Mouse (Mus musculus): ENCODE data around the gene Btn2a2. TPM values are rescaled to one million over a fixed set of nuclear protein-coding genes. Genes with fewer than 3 reads are reported as not detected.
A peak's percentile ranks its signal among the peaks of the same experiment; 100 is the strongest.

Gene Btn2a2
- polyA plus RNA-seq, 1 experiment: 0.27 TPM

DNA sequence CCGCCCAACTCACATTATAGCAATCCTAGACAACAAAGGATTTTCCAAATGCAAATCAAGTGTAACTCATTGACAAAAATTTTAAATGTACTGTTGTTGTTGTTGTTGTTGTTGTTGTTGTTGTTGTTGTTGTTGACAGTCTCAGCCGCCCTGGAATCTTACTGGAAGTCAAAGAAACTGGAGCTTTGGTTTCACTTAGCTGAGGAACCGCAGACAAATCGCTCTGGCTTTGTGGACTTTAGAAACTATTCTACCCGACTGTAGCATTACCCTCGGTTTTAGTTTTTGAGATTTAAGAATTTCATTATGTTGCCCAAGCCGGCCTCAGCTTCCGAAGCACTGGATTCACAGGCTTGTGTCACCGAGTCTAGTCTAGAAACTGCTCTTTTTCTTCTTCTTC is 34.7 kb downstream of the Btn2a2 start:
- H3K36me3 ChIP-seq (ENCODE audit: control insufficient read depth, insufficient read depth, low read length): no peaks in the 10 kb centered on the region
- H3K27ac ChIP-seq (ENCODE audit: control insufficient read depth, insufficient read depth, low read length): peak overlapping the region; percentile 89; the same call in 1 of the 2 replicates
- WGBS: 1% methylated on average over 9 of the region's 9 CpGs
- TF ChIP-seq CTCF (IDR thresholded peaks at IDR 0.05; ENCODE audit: borderline replicate concordance, control insufficient read depth, extremely low read depth, insufficient read depth, low read length, poor library complexity) (no peak), POLR2A (IDR thresholded peaks at IDR 0.05; ENCODE audit: control insufficient read depth, extremely low read depth, insufficient read depth, low read length, poor library complexity) (no peak)
- no peaks in the 10 kb centered on the region for H3K27me3 ChIP-seq (ENCODE audit: control insufficient read depth, insufficient read depth, low read length)
- no peaks in the 10 kb centered on the region for H3K4me1 ChIP-seq (replicated peaks; ENCODE audit: control insufficient read depth, insufficient read depth, low read length)
- H3K4me3 ChIP-seq (ENCODE audit: control insufficient read depth, insufficient read depth, low read length): peak overlapping the region; percentile 100
- DNase-seq: no peak

DNA sequence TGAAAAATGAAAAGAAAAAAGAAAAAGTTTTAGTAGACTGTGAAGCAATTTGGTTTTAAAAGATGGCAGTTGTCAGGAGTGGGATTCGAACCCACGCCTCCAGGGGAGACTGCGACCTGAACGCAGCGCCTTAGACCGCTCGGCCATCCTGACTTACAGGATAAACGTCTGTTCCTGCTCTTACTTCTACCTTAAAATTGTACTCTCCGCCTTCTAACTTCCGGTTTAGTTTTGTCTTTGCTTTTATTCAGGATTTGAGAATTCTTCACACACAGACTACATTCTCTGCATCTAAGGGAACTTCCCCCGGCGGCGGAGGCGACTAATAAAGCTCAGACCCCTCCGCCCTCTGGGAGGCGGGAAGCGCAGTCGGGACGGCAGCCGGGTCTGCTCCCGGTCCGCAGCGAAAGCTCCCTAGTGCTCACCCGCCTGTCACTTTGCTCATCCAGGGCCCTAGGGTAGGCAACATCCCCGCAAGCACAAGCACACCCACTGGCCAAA is 35.2 kb downstream of the Btn2a2 start:
- no peaks in the 10 kb centered on the region for H3K27me3 ChIP-seq (ENCODE audit: control insufficient read depth, insufficient read depth, low read length)
- TF ChIP-seq CTCF (IDR thresholded peaks at IDR 0.05; ENCODE audit: borderline replicate concordance, control insufficient read depth, extremely low read depth, insufficient read depth, low read length, poor library complexity) (no peak), POLR2A (IDR thresholded peaks at IDR 0.05; ENCODE audit: control insufficient read depth, extremely low read depth, insufficient read depth, low read length, poor library complexity) (no peak)
- H3K4me1 ChIP-seq (replicated peaks; ENCODE audit: control insufficient read depth, insufficient read depth, low read length): no peaks in the 10 kb centered on the region
- peak overlapping the region; percentile 100 for H3K4me3 ChIP-seq (ENCODE audit: control insufficient read depth, insufficient read depth, low read length)
- no peaks in the 10 kb centered on the region for H3K36me3 ChIP-seq (ENCODE audit: control insufficient read depth, insufficient read depth, low read length)
- under 1% methylated on average over 25 of the region's 25 CpGs for WGBS
- H3K27ac ChIP-seq (ENCODE audit: control insufficient read depth, insufficient read depth, low read length): peak overlapping the region; percentile 89
- DNase-seq: peak; percentile 75

DNA sequence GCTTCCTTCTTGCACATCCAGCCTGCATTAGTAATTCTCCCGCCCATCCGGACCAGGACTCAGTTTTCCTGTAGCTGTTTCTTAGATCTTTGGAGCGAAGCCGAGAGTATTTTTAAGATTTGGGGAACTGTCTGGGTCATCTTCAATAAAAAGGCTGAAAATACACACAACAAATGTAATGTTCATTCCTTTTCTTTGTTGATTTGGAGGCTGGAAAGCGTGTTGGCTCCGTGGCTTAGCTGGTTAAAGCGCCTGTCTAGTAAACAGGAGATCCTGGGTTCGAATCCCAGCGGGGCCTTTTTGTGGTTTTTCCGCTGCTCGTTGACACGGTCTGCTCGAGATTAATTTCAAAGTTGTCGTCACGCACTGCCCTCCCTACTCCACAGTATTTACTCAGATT is 38.3 kb downstream of the Btn2a2 start:
- no peaks in the 10 kb centered on the region for H3K27me3 ChIP-seq (ENCODE audit: control insufficient read depth, insufficient read depth, low read length)
- 0 out of 2 replicates have a peak, but pooled peaks cover 2% of the 10 kb centered on the region for H3K4me1 ChIP-seq (replicated peaks; ENCODE audit: control insufficient read depth, insufficient read depth, low read length)
- H3K36me3 ChIP-seq (ENCODE audit: control insufficient read depth, insufficient read depth, low read length): no peaks in the 10 kb centered on the region
- H3K27ac ChIP-seq (ENCODE audit: control insufficient read depth, insufficient read depth, low read length): no peak overlapping the region
- peak overlapping the region; percentile 42 for H3K4me3 ChIP-seq (ENCODE audit: control insufficient read depth, insufficient read depth, low read length)
- DNase-seq: peak; percentile 86
- 1% methylated on average over 15 of the region's 15 CpGs for WGBS
- TF ChIP-seq CTCF (IDR thresholded peaks at IDR 0.05; ENCODE audit: borderline replicate concordance, control insufficient read depth, extremely low read depth, insufficient read depth, low read length, poor library complexity): no peak
- TF ChIP-seq POLR2A (IDR thresholded peaks at IDR 0.05; ENCODE audit: control insufficient read depth, extremely low read depth, insufficient read depth, low read length, poor library complexity): no peak

DNA sequence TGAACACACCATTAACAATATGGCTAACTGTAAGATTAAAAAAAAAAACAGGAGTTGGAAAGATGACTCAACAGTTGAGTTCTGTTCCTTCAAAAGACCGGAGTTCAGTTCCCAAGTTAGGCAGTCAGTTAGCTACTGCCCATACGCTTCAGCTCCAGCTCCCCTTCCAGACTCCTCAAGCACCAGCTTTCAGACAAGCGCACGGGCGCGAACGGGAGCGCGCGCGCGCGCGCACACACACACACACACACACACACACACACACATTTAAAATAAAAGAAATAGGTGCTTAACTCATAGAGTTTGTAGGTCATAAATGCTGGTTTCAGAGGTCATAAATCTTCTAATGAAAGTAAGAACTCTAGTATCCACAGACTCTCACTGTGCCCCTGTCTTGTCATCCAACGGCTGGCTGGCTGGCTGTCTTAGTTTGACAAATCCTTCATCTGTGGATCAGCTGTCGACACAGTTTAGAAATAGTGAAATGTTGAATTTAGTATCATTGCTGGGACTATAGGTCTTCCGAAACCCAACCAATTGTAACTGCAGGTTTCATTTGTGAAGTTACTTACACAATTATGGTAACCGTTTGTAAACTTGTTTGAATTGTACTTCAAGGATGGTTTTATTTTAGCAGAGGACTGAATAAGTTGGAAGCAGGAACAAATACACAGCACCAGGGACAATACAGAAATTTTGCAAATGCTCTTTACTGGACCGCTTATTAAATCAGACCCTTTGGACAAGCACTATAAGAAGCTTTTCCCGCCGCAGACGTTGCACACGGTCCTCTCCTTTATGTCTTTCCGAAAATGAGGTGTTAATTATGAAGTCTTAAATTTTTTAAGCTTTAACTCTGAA is 39.2 kb downstream of the Btn2a2 start:
- Histone ChIP-seq H3K27ac (ENCODE audit: control insufficient read depth, insufficient read depth, low read length) (no peak overlapping the region), H3K4me1 (replicated peaks; ENCODE audit: control insufficient read depth, insufficient read depth, low read length) (peaks cover 5% of the 10 kb centered on the region), H3K4me3 (ENCODE audit: control insufficient read depth, insufficient read depth, low read length) (peak overlapping the region; percentile 45), H3K27me3 (ENCODE audit: control insufficient read depth, insufficient read depth, low read length) (no peaks in the 10 kb centered on the region), H3K36me3 (ENCODE audit: control insufficient read depth, insufficient read depth, low read length) (no peaks in the 10 kb centered on the region)
- DNase-seq: peak; percentile 42
- WGBS: 1% methylated on average over 24 of the region's 24 CpGs
- TF ChIP-seq POLR2A (IDR thresholded peaks at IDR 0.05; ENCODE audit: control insufficient read depth, extremely low read depth, insufficient read depth, low read length, poor library complexity) (no peak), CTCF (IDR thresholded peaks at IDR 0.05; ENCODE audit: borderline replicate concordance, control insufficient read depth, extremely low read depth, insufficient read depth, low read length, poor library complexity) (no peak)

DNA sequence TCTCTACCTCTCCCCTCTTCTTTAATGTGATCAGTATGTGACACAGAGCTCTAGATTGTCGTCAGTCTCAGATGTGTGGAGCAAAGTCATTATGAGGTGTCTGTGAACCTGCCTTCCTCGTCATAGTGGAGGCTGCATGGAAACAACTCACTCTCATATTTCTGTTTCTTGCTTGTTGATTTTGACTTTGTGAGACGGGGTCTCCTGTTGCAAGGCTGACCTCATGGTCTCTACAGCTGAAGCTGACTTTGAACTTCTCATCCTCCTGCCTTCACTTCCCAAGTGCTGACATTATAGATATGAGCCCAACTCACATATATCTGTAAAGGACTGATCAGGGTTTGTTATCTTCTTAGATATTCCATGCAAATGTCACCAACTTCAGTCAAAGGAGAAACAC is 39.9 kb downstream of the Btn2a2 start:
- Histone ChIP-seq H3K36me3 (ENCODE audit: control insufficient read depth, insufficient read depth, low read length) (no peaks in the 10 kb centered on the region), H3K4me1 (replicated peaks; ENCODE audit: control insufficient read depth, insufficient read depth, low read length) (peaks cover 5% of the 10 kb centered on the region), H3K4me3 (ENCODE audit: control insufficient read depth, insufficient read depth, low read length) (no peak overlapping the region), H3K27me3 (ENCODE audit: control insufficient read depth, insufficient read depth, low read length) (no peaks in the 10 kb centered on the region), H3K27ac (ENCODE audit: control insufficient read depth, insufficient read depth, low read length) (no peak overlapping the region)
- DNase-seq: no peak
- 82% methylated on average over 3 of the region's 3 CpGs for WGBS
- TF ChIP-seq CTCF (IDR thresholded peaks at IDR 0.05; ENCODE audit: borderline replicate concordance, control insufficient read depth, extremely low read depth, insufficient read depth, low read length, poor library complexity) (no peak), POLR2A (IDR thresholded peaks at IDR 0.05; ENCODE audit: control insufficient read depth, extremely low read depth, insufficient read depth, low read length, poor library complexity) (no peak)

DNA sequence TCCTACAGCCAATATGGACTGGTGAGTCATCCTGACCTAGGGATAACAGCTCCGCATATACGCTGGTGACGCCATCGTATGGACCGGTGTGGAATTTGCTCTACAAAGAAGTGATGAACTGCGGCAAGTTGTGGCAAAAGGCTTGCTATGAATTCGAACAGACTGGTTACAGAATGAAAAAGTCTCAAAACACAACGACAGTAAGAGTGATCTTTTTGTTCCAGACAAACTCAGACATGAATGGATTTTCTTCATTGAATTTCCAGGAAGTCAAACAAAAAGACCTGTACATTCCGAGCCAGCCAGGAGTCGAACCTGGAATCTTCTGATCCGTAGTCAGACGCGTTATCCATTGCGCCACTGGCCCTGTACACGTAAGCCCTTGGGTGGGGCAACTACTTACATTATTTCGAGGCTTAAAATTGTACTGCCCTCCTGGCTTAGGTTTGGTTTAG is 42.1 kb downstream of the Btn2a2 start:
- H3K4me3 ChIP-seq (ENCODE audit: control insufficient read depth, insufficient read depth, low read length): peak overlapping the region; percentile 27; the same call in 1 of the 2 replicates
- WGBS: under 1% methylated on average over 16 of the region's 16 CpGs
- TF ChIP-seq POLR2A (IDR thresholded peaks at IDR 0.05; ENCODE audit: control insufficient read depth, extremely low read depth, insufficient read depth, low read length, poor library complexity) (no peak), CTCF (IDR thresholded peaks at IDR 0.05; ENCODE audit: borderline replicate concordance, control insufficient read depth, extremely low read depth, insufficient read depth, low read length, poor library complexity) (no peak)
- no peaks in the 10 kb centered on the region for H3K36me3 ChIP-seq (ENCODE audit: control insufficient read depth, insufficient read depth, low read length)
- no peak overlapping the region for H3K27ac ChIP-seq (ENCODE audit: control insufficient read depth, insufficient read depth, low read length)
- peaks cover 5% of the 10 kb centered on the region for H3K4me1 ChIP-seq (replicated peaks; ENCODE audit: control insufficient read depth, insufficient read depth, low read length)
- no peaks in the 10 kb centered on the region for H3K27me3 ChIP-seq (ENCODE audit: control insufficient read depth, insufficient read depth, low read length)
- DNase-seq: peak; percentile 79

Data from thymus, adult 2 months (tissue).